Mouse (Mus musculus) erythroblast, embryonic 14.5 days (primary cell): Measurements from ENCODE around the gene Strn3. TPM values are rescaled to one million over a fixed set of nuclear protein-coding genes. Genes with fewer than 3 reads are reported as not detected.

ENCODE experiments used
- H3K27me3 ChIP-seq: 2 replicates; pipeline ENCODE4 v1.6.1; 2012; ENCODE audit warnings: inconsistent platforms; ENCODE audit not compliant: control insufficient read depth
- H3K36me3 ChIP-seq: 2 replicates; pipeline ENCODE4 v1.6.1; 2012; ENCODE audit warnings: mild to moderate bottlenecking, inconsistent platforms; ENCODE audit not compliant: control insufficient read depth
- H3K4me1 ChIP-seq: 2 replicates; pipeline ENCODE4 v1.6.1; 2012; ENCODE audit warnings: inconsistent platforms; ENCODE audit not compliant: control insufficient read depth
- H3K4me3 ChIP-seq: replicated peaks from 2 replicates; pipeline ENCODE3; 2012; ENCODE audit warnings: moderate library complexity, mild to moderate bottlenecking, inconsistent platforms
- H3K9me3 ChIP-seq: 2 replicates; pipeline ENCODE4 v1.6.1; 2012; ENCODE audit warnings: low read length, inconsistent platforms, mixed read lengths; ENCODE audit not compliant: control insufficient read depth
- GATA1 ChIP-seq: IDR thresholded peaks from 2 replicates; pipeline ENCODE4 v1.6.1; 2012; ENCODE audit warnings: low read length, inconsistent platforms, mixed read lengths
- polyA plus RNA-seq: library from polyadenylated mRNA; stranded (reverse); fragments of >175 nt; gene quantifications from 2 replicates; pipeline ENCODE4 v1.2.3, GENCODE M21; 2012

The Strn3 gene
- polyA plus RNA-seq, 1 experiment: 0.47 TPM

DNA sequence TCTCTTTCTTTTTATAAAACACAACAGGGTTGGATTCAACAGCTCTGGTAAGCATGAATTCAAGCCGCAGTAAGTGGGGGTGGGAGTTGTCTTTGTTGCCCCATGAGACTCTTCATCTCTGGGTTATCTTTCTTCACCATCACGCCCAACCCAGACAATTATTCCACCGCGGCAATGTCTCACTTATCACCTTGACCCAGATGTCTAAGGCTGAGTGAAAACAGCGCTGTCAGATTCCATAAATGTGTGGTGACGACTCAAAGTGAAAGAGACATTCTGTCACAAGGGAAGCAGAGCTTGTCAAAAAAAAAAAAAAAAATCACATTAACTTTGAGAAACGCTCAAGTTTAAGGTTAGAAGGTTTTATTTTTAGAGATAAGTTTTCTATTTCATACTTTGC, 124.5 kb downstream of the Strn3 start:
- Histone ChIP-seq H3K9me3 (peaks cover 3% of the 10 kb centered on the region; the same call in 1 of the 2 replicates), H3K4me3 (no peak overlapping the region), H3K36me3 (no peaks in the 10 kb centered on the region), H3K27me3 (no peaks in the 10 kb centered on the region), H3K4me1 (peaks cover 10% of the 10 kb centered on the region)
- TF ChIP-seq GATA1: no peak

DNA sequence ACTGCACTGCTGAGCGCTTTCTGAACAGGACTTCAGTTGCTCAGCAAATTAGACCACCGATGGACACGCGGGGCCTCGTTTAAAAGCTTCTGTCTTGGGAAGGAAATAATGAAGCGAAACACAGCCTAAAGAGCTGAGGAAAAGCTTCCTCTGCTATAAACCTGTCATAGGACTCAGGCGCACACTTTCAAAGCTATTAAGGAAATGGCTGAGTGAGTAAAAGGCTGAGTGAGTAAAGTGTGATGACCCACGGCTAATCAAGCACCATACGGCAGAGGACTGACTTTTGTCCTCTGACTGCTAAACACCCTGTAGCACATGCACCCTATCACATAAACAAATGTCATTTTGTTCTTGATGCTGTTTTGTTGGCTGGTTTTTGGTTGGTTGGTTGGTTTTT, 130.3 kb downstream of the Strn3 start:
- TF ChIP-seq GATA1: no peak
- Histone ChIP-seq H3K4me1 (no peaks in the 10 kb centered on the region), H3K36me3 (no peaks in the 10 kb centered on the region), H3K4me3 (no peak overlapping the region), H3K9me3 (peaks cover 3% of the 10 kb centered on the region; the same call in 1 of the 2 replicates), H3K27me3 (no peaks in the 10 kb centered on the region)

Other genes with a start within 250 kb of the Strn3 start
- gene Coch, start 98.6 kb downstream of the Strn3 start, polyA plus RNA-seq: not detected in 2 replicates
- 1.2 and 1.5 TPM in 2 replicates for gene Ap4s1, start 864 bp downstream of the Strn3 start, polyA plus RNA-seq
- gene Hectd1, start 137.6 kb upstream of the Strn3 start, polyA plus RNA-seq: 0.40 and 0.52 TPM in 2 replicates